Mouse (Mus musculus) myocyte (in vitro differentiated cells): ENCODE results near the gene Olfr169.

Experiments used
- E2F4 ChIP-seq: IDR thresholded peaks from one replicate; pipeline ENCODE4 v1.6.1; 2011; ENCODE audit warnings: mild to moderate bottlenecking, control low read depth, moderate library complexity; ENCODE audit not compliant: insufficient read depth
- MAX ChIP-seq: IDR thresholded peaks from one replicate; pipeline ENCODE4 v1.6.1; 2011; ENCODE audit warnings: low read depth, mild to moderate bottlenecking, control low read depth
- MYOG ChIP-seq, 3 experiments: IDR thresholded peaks; one replicate each; pipeline ENCODE4 v1.6.1; 2011; ENCODE audit warnings: control low read depth in 2 of 3, low read depth in 2 of 3, mild to moderate bottlenecking in 2 of 3; ENCODE audit not compliant: insufficient read length in 2 of 3, control insufficient read depth in 1 of 3, insufficient read depth in 1 of 3
- POLR2A ChIP-seq: IDR thresholded peaks from one replicate; pipeline ENCODE4 v1.6.1; 2011; ENCODE audit warnings: low read depth, mild to moderate bottlenecking, control low read depth, moderate library complexity; ENCODE audit not compliant: insufficient read length
- POLR2AphosphoS2 ChIP-seq: IDR thresholded peaks from one replicate; pipeline ENCODE4 v1.6.1; 2011; ENCODE audit warnings: low read depth, control low read depth; ENCODE audit not compliant: insufficient read length
- REST ChIP-seq: IDR thresholded peaks from one replicate; pipeline ENCODE4 v1.6.1; 2011; ENCODE audit warnings: mild to moderate bottlenecking, control low read depth, moderate library complexity; ENCODE audit not compliant: insufficient read depth, insufficient read length
- USF1 ChIP-seq: IDR thresholded peaks from one replicate; pipeline ENCODE4 v1.6.1; 2011; ENCODE audit warnings: low read depth, mild to moderate bottlenecking, control low read depth, moderate library complexity

GRCm38 (mm10) chr16:19535455-19535854 is 36.2 kb downstream of the Olfr169 start, which contains the start of gene Olfr168:
- TF ChIP-seq USF1: no peak
- no peak for TF ChIP-seq POLR2A
- TF ChIP-seq REST: no peak
- no peak for TF ChIP-seq POLR2AphosphoS2
- no peak for TF ChIP-seq E2F4
- TF ChIP-seq MYOG (IDR thresholded peaks at IDR 0.05; ENCODE audit: control insufficient read depth in 1 of 3, insufficient read depth in 1 of 3, insufficient read length in 2 of 3, low read depth in 2 of 3): no peak
- no peak for TF ChIP-seq MAX
